Comparison of ENCODE assay signal across 8 mouse cellular contexts in the genomic region with DNA sequence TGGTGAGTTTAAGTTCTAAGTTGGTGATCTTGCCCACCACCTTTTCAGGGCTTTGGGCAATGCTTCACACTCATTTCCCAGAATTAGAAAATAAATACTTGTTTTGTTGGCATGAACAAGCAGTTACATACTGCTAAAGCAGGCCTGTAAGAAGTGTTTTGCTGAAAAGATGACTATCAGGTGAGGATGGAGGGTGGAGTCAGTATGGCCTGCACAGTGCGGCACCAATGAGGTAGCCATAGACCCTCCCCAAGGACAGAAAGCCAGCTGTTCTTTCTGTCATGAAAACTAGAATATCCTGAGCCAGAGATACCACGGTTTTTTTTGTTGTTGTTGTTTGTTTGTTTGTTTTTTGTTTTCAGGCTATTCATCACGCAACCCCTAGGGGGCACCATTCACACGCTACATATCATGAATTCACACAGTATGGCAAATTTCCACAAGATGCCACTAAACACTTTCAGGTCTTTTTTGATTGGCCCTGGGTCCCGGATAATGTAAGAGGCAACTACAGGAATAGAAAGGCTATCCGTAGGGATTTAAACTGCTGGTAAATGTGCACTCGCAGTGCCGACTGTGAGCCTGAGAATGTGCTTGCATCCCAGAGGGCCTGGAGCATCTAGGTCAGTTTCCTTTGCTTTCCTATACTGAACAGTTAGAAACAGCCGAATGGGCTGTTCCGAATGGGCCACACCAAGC. TPM values are rescaled to one million over a fixed set of nuclear protein-coding genes. Genes with fewer than 3 reads are reported as not detected.
DNase-seq lines count a peak whose midpoint lies in the region; ATAC-seq lines count a peak whose summit lies in the region.

No protein-coding gene starts in this region.

- no peaks in the 10 kb centered on the region for H3K4me1 ChIP-seq in hindbrain, embryonic 14.5 days (replicated peaks; ENCODE audit: control insufficient read depth, insufficient read depth, low read length)
- no peaks in the 10 kb centered on the region for H3K4me1 ChIP-seq in hindbrain, embryonic 12.5 days
- peaks cover 20% of the 10 kb centered on the region for H3K4me1 ChIP-seq in liver, embryonic 13.5 days (replicated peaks)

- DNase-seq in hindbrain, embryonic 14.5 days (ENCODE audit: low spot score) = peak; percentile 28
- DNase-seq in CD4-positive helper T cell, adult 2 months (ENCODE audit: low read depth, low spot score) = peak; percentile 35
- peak; percentile 25 to 61 for DNase-seq in cerebellum, adult 18-20 months
- DNase-seq in liver, embryonic 13.5 days = no peak
- DNase-seq in layer of hippocampus, adult 8-10 months (ENCODE audit: low spot score in 2 of 2) = no peak
- DNase-seq in spleen, postnatal 4 days (ENCODE audit: low spot score in 2 of 2) = no peak

- no peaks in the 10 kb centered on the region for H3K9me3 ChIP-seq in hindbrain, embryonic 14.5 days (ENCODE audit: control insufficient read depth, low read length)
- no peaks in the 10 kb centered on the region for H3K9me3 ChIP-seq in hindbrain, embryonic 12.5 days (replicated peaks)
- no peaks in the 10 kb centered on the region for H3K9me3 ChIP-seq in liver, embryonic 13.5 days (replicated peaks)

- WGBS in hindbrain, embryonic 14.5 days = 68% methylated on average over 10 of the region's 10 CpGs
- WGBS in hindbrain, embryonic 12.5 days = 73% methylated on average over 10 of the region's 10 CpGs
- WGBS in liver, embryonic 13.5 days (ENCODE audit: insufficient replicate concordance) = 62% methylated on average over 10 of the region's 10 CpGs

- no peak overlapping the region for H3K4me3 ChIP-seq in hindbrain, embryonic 14.5 days (replicated peaks; ENCODE audit: low read length)
- H3K4me3 ChIP-seq in hindbrain, embryonic 12.5 days = no peak overlapping the region
- H3K4me3 ChIP-seq in liver, embryonic 13.5 days (replicated peaks) = no peak overlapping the region

- no peak for ATAC-seq in hindbrain, embryonic 14.5 days (ENCODE audit: low FRiP score)
- no peak for ATAC-seq in hindbrain, embryonic 12.5 days (ENCODE audit: low FRiP score)
- ATAC-seq in liver, embryonic 13.5 days (ENCODE audit: low read depth) = peak; percentile 59; the same call in 1 of the 2 replicates
- ATAC-seq in activated CD4-positive, CD25-positive, alpha-beta regulatory T cell, adult 4 months = no peak

- H3K4me2 ChIP-seq in hindbrain, embryonic 14.5 days (replicated peaks) = no peak overlapping the region
- H3K4me2 ChIP-seq in hindbrain, embryonic 12.5 days (replicated peaks) = no peak overlapping the region
- no peak overlapping the region for H3K4me2 ChIP-seq in liver, embryonic 13.5 days

- H3K36me3 ChIP-seq in hindbrain, embryonic 14.5 days (replicated peaks; ENCODE audit: control insufficient read depth, insufficient read depth) = peaks cover 2% of the 10 kb centered on the region; the same call in 1 of the 2 replicates
- peaks cover 16% of the 10 kb centered on the region for H3K36me3 ChIP-seq in hindbrain, embryonic 12.5 days
- peaks cover 43% of the 10 kb centered on the region for H3K36me3 ChIP-seq in liver, embryonic 13.5 days

- no peak overlapping the region for H3K9ac ChIP-seq in hindbrain, embryonic 14.5 days
- no peak overlapping the region for H3K9ac ChIP-seq in hindbrain, embryonic 12.5 days
- no peak overlapping the region for H3K9ac ChIP-seq in liver, embryonic 13.5 days

- H3K27ac ChIP-seq in hindbrain, embryonic 14.5 days = no peak overlapping the region
- H3K27ac ChIP-seq in hindbrain, embryonic 12.5 days = no peak overlapping the region
- H3K27ac ChIP-seq in liver, embryonic 13.5 days = peak overlapping the region; percentile 21; the same call in 1 of the 2 replicates

- H3K27me3 ChIP-seq in hindbrain, embryonic 14.5 days (ENCODE audit: control insufficient read depth, insufficient read depth, low read length) = no peaks in the 10 kb centered on the region
- H3K27me3 ChIP-seq in hindbrain, embryonic 12.5 days = no peaks in the 10 kb centered on the region
- H3K27me3 ChIP-seq in liver, embryonic 13.5 days = no peaks in the 10 kb centered on the region

RNA-seq across cellular contexts. Expression of gene Plin2, which starts 18.0 kb away (rescaled TPM):
- polyA plus RNA-seq in hindbrain, embryonic 14.5 days (2014; fragmentation: Nextera tagmentation; extraction: Ambion mirVana) = 49.1 and 50.9 TPM in 2 replicates
- polyA plus RNA-seq in hindbrain, embryonic 12.5 days (2016; fragmentation: Nextera tagmentation; extraction: Ambion mirVana) = 62.3 and 62.4 TPM in 2 replicates
- 144 and 148 TPM in 2 replicates for polyA plus RNA-seq in liver, embryonic 13.5 days (2015; fragmentation: Nextera tagmentation; extraction: Ambion mirVana)
- polyA plus RNA-seq in activated CD4-positive, CD25-positive, alpha-beta regulatory T cell, adult 4 months (2017; shearing (Covaris generic)) = 10 to 100 TPM; 16.2 to 29.6 TPM
- 10 to 100 TPM; 17.4 to 28.7 (median 23.2) TPM for total RNA-seq in layer of hippocampus, adult 8-10 months (2022)

RNA-seq across cellular contexts. Expression of gene Haus6, which starts 40.0 kb away (rescaled TPM):
- 7.5 and 8.6 TPM in 2 replicates for polyA plus RNA-seq in hindbrain, embryonic 14.5 days (2014; fragmentation: Nextera tagmentation; extraction: Ambion mirVana)
- polyA plus RNA-seq in hindbrain, embryonic 12.5 days (2016; fragmentation: Nextera tagmentation; extraction: Ambion mirVana) = 17.7 and 19.2 TPM in 2 replicates
- polyA plus RNA-seq in liver, embryonic 13.5 days (2015; fragmentation: Nextera tagmentation; extraction: Ambion mirVana) = 14.3 and 18.6 TPM in 2 replicates
- polyA plus RNA-seq in activated CD4-positive, CD25-positive, alpha-beta regulatory T cell, adult 4 months (2017; shearing (Covaris generic)) = 10 to 100 TPM; 17.1 to 17.2 TPM
- total RNA-seq in layer of hippocampus, adult 8-10 months (2022) = 10 to 100 TPM in 2 of 4 experiments, 1 to 10 TPM in 2; 6.9 to 13.7 (median 9.8) TPM

Comparison
In these comparisons a context has a peak if more than half of its experiments do, and no peak if none do; other contexts are left out.
1. DNase-seq: peak in hindbrain, embryonic 14.5 days (single experiment), CD4-positive helper T cell, adult 2 months (single experiment) and cerebellum, adult 18-20 months (2 of 2); none in liver, embryonic 13.5 days (single experiment), layer of hippocampus, adult 8-10 months (0 of 2) and spleen, postnatal 4 days (0 of 2).